Mouse (Mus musculus): ENCODE measurements around the gene Ergic1.

GRCm38 (mm10) chr17:26511816-26512774 is 49.2 kb upstream of the Ergic1 start:
- TF ChIP-seq CTCF (IDR thresholded peaks at IDR 0.05; ENCODE audit: insufficient read depth, low read length) (no peak), POLR2A (IDR thresholded peaks at IDR 0.05; ENCODE audit: borderline replicate concordance, extremely low read depth, low read depth, low read length) (no peak)

All from lung, adult 2 months (tissue).